Mouse (Mus musculus): ENCODE measurements around the gene Klk15.

DNA sequence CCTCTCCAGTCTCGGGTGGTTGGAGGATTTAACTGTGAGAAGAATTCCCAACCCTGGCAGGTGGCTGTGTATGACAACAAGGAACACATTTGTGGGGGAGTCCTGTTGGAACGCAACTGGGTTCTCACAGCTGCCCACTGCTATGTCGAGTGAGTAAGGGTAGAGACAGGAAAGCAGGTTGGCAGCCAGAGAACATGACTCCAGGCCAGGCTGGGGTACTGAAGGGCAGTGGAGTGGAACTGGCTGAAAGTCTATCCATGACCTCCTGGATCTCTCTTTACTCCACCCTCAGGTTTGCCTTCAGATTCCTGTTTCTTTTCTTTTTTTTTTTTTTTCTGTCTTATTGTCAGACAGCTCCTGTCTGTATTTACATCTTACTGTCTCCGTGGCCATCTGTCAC lies 19.2 kb downstream of the Klk15 start:
- TF ChIP-seq EP300 (IDR thresholded peaks at IDR 0.05; ENCODE audit: insufficient read depth, low read depth, low read length) (no peak), CTCF (IDR thresholded peaks at IDR 0.05; ENCODE audit: low read depth, low read length) (no peak), POLR2A (IDR thresholded peaks at IDR 0.05; ENCODE audit: insufficient read depth, low read length) (no peak)
